Mouse (Mus musculus) olfactory bulb, adult 2 months (tissue): ENCODE data around the gene Ergic2. TPM values are rescaled to one million over a fixed set of nuclear protein-coding genes. Genes with fewer than 3 reads are reported as not detected.
A peak's percentile ranks its signal among the peaks of the same experiment; 100 is the strongest.

Source experiments
- H3K27ac ChIP-seq: fragments of 200-500 bp; 2 replicates; pipeline ENCODE4 v1.5.1; 2012; ENCODE audit warnings: low read depth, low read length; ENCODE audit not compliant: insufficient read depth
- H3K4me1 ChIP-seq: fragments of 200-500 bp; 2 replicates; pipeline ENCODE4 v1.6.1; 2012; ENCODE audit warnings: low read length; ENCODE audit not compliant: control insufficient read depth, insufficient read depth
- H3K4me3 ChIP-seq: fragments of 200-500 bp; 2 replicates; pipeline ENCODE4 v1.5.1; 2012; ENCODE audit warnings: mild to moderate bottlenecking, low read depth, low read length, moderate library complexity; ENCODE audit not compliant: insufficient read depth
- CTCF ChIP-seq: fragments of 200-500 bp; IDR thresholded peaks from 2 replicates; pipeline ENCODE4 v1.5.1; 2012; ENCODE audit warnings: low read depth, mild to moderate bottlenecking, low read length, moderate library complexity; ENCODE audit not compliant: insufficient read depth
- POLR2A ChIP-seq: fragments of 200-500 bp; IDR thresholded peaks from 2 replicates; pipeline ENCODE4 v1.6.1; 2012; ENCODE audit warnings: mild to moderate bottlenecking, low read depth, low read length, moderate library complexity; ENCODE audit not compliant: insufficient read depth
- WGBS: fragments of 180-500 bp; shearing (Covaris S2); methylation state at CpG from one replicate; pipeline ENCODE4 v1.1.7; 2018; 5-methylcytosine and 5-hydroxymethylcytosine counted together
- polyA plus RNA-seq: library from polyadenylated mRNA; stranded (reverse); fragments of >200 nt; gene quantifications from 2 replicates; pipeline ENCODE4 v1.2.4, GENCODE M21; 2012; ENCODE audit warnings: low replicate concordance; ENCODE audit not compliant: missing spikeins, insufficient read depth, insufficient read length

Gene Ergic2
- polyA plus RNA-seq, 1 experiment, result not detected

DNA sequence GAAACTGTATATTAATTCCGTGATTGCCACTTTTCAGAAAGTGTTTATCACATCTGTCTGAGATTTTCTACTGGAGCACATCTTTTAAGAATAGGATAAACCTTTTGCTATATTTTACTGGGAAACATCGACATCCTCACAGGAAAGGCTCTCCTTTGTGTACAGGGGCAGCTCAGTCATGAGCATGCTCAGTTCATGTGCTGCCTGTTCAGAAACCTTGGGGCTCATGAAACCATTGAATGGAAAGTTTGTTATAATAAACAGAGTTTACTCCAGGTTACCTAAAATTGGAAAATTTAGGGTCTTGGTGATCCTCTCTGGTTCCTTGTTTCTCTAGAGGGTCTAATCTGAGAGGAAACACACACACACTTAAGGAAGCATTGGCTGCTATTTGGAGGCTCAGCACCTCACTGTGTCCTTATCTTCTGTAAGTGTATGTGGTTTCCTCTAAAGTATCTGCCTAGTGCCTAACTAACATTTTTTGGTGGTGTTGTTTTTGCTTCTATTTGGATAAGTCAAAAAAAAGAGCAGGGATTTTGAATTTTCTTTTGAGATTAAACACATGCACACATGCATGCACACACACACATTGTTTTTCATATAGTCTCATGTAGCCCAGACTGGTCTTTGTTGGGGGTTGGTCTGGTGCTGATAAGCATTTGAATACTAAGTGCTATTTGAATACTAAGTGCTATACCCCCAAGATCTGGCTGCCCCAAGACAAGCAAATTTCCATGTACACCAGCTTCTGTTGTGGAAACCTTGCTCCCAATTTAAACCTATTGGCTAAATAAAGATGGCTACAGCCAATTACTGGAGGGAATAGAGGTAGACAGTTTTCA lies 6.3 kb upstream of the Ergic2 start:
- Histone ChIP-seq H3K4me1 (peaks cover 4% of the 10 kb centered on the region), H3K27ac (no peak overlapping the region), H3K4me3 (no peak overlapping the region)
- TF ChIP-seq POLR2A (no peak), CTCF (no peak)
- WGBS, result 90% methylated on average over 2 of the region's 2 CpGs

DNA sequence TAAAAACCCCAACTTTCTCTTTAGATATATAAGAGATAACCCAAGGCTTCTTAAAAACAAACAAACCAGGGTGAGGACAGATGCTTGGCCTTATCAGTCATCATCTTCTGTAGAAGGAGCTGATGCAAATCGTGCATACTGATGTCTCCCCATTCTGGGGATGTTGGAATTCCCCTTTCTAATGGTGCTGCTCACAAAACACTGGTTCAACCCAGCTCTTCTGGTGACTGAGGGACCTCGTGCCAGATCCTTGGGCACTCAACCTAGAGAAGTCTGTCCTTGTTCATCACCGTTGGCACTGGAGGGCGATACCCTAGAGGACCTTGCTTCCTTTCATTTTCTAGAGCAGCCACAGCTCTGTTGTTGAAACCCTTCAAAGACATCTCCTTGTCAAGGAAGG lies 4.6 kb upstream of the Ergic2 start:
- Histone ChIP-seq H3K4me1 (peaks cover 4% of the 10 kb centered on the region), H3K4me3 (no peak overlapping the region), H3K27ac (no peak overlapping the region)
- WGBS, result 89% methylated on average over 4 of the region's 4 CpGs
- TF ChIP-seq CTCF (no peak), POLR2A (no peak)

DNA sequence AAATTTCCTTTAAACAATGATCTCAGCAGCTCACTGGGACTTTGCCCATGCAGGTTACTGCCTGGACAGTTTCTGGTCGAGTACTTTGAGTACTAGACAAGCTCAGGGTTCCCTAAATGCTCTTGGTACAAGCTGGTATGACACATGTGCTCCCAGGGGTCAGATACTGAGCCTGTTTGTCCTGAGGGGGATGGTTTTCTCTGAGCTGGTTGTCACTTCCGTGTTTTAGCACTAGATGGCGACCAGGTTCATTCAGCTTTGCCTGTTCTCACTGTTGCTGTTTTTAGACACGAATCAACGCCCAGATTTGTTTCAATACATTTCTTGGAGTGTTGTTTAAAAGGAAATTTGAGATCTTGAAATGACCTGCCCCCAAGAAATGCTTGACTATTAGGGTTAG lies 2.6 kb upstream of the Ergic2 start:
- WGBS, result 2% methylated on average over 5 of the region's 5 CpGs
- no peak overlapping the region for H3K27ac ChIP-seq
- H3K4me1 ChIP-seq, result peaks cover 4% of the 10 kb centered on the region
- TF ChIP-seq POLR2A (no peak), CTCF (no peak)
- H3K4me3 ChIP-seq, result no peak overlapping the region

DNA sequence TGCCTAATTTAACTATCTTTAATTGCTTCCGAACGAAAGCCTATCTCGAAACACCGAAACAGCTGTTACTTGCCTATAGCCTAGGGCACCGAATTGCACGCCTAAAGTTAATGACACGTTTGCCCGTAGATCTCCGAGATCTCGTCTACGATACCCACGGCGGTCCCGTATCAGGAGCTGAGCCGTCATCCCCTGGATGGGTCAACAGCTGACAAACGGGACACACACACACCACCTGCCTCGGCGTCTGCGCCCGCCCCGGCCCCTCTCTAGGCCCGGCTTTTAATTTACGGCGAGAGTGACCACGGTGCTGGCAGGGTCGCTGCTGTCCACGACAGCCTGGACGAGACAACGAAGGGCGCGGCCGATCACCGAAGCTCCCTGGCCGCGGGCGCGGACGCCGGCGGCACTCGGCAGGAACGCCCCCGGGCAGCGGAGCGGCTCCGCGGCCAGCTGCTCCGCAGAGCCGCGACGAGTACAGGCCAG lies 740 bp downstream of the Ergic2 start:
- Histone ChIP-seq H3K4me3 (peak overlapping the region; percentile 84), H3K4me1 (peaks cover 4% of the 10 kb centered on the region), H3K27ac (no peak overlapping the region)
- under 1% methylated on average over 51 of the region's 51 CpGs for WGBS
- TF ChIP-seq CTCF (no peak), POLR2A (no peak)

DNA sequence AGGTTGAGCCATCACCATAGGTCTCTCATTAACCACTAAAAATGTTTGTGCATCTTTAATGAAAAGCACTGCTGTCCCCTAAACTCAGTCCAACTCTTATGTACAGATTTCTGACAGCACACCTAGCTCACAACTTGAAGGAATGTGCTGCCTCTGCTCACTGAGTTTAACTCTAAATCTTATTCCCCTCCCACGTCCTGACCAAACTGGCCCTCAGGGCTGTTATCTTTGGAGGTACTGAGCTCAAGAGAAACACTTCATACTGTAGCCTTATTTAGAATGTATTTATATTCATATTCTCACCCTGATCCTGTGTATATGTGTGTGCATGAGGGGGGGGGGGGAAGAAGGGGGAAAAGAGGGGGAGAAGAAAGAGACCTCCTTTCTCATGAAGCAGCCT lies 4.7 kb downstream of the Ergic2 start:
- WGBS, result 58% methylated on average over 1 of the region's 1 CpGs
- TF ChIP-seq CTCF (no peak), POLR2A (no peak)
- H3K4me1 ChIP-seq, result no peaks in the 10 kb centered on the region
- H3K4me3 ChIP-seq, result no peak overlapping the region
- H3K27ac ChIP-seq, result no peak overlapping the region

DNA sequence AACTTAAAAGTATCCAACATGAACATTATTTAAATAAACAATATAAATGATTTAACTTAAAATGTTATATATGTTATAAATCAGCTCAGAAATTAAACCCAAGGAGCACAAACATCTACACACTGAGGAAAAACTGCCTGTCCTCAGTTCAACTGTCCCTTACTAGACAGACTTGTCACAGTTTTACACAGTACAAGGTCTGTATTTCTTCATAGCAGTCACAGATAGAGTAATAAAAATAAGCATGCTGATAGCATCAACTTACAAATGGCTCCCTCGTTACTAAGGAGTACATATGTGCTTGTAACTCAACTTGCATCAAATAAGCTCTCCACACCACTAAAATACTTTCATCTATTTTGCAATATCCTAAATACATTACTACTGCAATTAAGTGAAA lies 7.0 kb downstream of the Ergic2 start:
- WGBS, result 90% methylated on average over 1 of the region's 1 CpGs
- TF ChIP-seq CTCF, result no peak
- no peak for TF ChIP-seq POLR2A
- H3K4me1 ChIP-seq, result no peaks in the 10 kb centered on the region
- no peak overlapping the region for H3K4me3 ChIP-seq
- H3K27ac ChIP-seq, result no peak overlapping the region

DNA sequence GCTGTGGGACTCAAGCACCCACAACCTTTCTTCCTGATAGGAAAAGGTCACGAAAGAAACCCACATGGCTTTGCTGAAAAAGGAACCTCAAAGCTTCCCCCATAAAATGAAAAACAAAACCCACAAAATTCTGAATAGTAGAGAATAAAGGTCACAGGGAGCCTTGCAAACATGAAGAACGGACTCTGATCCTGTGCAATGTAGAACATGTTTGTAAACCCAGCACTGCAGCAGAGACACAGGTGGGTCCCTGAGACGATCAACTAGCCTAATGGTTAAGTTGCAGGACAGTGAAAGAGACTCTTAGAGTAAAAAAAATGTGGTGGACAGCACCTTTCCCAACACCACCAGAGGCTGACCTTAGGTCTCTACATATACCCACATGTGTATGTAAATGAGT lies 12.4 kb downstream of the Ergic2 start:
- TF ChIP-seq POLR2A (no peak), CTCF (no peak)
- no peak overlapping the region for H3K4me3 ChIP-seq
- WGBS, result 86% methylated on average over 3 of the region's 3 CpGs
- no peaks in the 10 kb centered on the region for H3K4me1 ChIP-seq
- no peak overlapping the region for H3K27ac ChIP-seq

DNA sequence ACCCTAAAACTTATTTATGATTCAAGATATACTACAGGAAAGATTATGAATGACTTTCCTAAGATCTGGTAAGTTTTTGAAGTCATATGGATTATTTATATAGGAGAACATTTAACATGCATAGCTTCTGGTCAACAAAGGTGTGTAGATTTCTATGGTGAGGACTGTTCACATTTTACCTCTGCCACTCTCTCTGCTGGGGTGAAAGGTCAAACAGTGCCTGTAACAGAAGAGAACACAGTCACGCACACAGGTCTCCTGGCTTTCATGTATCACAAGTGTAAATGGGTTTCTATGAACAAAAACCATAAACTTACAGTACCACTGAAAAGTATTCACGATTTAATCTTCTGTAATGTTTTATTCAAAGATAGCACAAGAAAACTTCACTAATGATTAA lies 13.0 kb downstream of the Ergic2 start:
- H3K4me3 ChIP-seq, result no peak overlapping the region
- H3K4me1 ChIP-seq, result no peaks in the 10 kb centered on the region
- H3K27ac ChIP-seq, result no peak overlapping the region
- TF ChIP-seq POLR2A (no peak), CTCF (no peak)
- 91% methylated on average over 2 of the region's 2 CpGs for WGBS

DNA sequence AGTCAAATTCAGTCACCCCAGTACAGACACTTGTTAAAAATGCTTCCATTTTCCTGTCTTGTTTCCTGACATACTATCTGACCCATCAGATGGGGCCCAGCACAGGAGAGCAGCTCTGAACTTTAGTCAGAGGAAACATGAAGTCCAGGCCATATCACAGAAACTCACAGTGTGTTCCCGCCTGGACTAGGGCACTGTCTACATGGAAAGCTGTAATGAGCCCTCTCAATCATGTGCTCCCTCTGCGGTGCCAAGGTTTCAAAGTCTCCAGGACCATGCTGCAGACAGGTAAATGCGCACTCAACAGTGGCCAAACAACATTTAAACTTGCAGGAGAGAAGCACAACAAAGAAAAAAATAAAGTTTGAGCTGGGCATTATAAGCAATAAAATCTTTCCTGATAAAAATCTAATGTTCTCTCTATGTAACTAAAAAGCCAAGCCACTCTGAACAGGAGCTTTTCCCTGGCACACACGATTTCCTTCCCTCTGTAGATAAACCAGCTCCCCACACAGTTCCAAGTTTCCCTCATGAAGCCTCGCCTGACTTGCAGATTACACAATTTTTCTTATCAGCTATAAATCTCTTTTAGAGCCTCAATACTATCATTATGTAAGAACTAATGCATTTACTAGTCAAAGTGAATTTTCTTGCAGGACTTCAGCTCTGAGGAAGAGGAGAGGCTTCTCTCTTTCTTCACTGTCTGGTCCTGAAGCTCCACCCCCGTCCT lies 18.0 kb downstream of the Ergic2 start:
- no peak for TF ChIP-seq CTCF
- TF ChIP-seq POLR2A, result no peak
- Histone ChIP-seq H3K4me3 (no peak overlapping the region), H3K27ac (no peak overlapping the region), H3K4me1 (no peaks in the 10 kb centered on the region)
- WGBS, result 94% methylated on average over 6 of the region's 6 CpGs
